Mouse (Mus musculus): ENCODE data around the gene Crym.

Gene Crym

DNA sequence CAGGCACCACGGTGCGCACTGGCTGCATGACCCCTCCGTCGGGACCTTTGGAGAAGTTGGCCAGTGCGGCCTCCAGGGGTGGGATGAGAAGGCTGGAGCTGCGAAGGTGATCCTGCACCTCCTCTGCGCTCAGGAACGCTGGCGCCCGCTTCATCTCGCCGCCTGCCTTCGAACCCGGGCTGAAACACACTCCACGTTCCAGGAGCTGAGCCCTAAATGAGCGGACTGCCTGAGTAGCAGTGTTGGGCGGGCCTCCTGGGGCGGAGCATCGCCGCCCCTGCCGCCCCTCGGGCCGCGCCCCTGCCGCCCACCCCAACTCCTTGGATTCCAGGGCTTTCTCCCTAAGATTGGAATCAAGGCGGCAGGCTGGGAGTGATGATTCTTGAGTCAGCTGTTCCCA, at the start of gene Crym:
TSS of gene Crym (minus strand) at position 341 of the 400 bp plus-strand sequence.
- DNase-seq (ENCODE audit: low read depth): no peak

DNA sequence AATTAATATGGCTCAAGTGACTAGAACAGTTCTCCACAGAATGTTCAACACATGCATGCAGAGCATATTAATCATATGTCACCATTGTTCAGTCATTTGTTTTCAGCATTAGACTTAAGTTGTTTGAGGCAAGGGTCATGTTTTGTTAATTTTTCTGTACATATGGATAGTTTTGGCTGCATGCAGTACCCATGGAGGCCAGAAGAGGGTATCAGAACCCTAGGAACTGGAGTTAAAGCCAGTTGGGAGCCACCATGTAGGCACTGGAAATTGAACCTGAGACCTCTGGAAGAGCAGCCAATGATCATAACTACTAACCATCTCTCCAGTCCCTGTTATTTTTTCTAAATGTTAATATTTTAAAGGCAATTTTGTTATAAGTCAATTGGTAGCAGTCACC, 39.2 kb upstream of the Crym start:
- DNase-seq (ENCODE audit: low read depth): no peak

DNA sequence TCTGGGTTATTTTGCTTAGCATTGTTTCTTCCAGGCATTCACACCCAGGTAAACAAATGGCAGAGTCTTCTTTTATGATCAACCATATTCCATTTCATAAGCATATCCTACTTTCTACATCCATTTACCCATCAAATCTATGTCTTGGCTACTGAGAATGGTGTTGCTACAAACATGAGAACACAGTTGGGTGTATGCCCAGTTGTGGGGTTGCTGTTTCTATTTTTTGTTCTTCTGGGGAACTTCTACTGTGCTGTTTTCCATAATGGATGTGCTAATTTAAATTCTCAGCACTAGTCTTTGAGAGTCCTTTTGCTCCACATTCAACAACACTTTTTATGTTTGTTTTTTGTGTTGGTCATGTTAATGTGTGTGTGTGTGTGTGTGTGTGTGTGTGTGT, 26.6 kb upstream of the Crym start:
- DNase-seq (ENCODE audit: low read depth): no peak

DNA sequence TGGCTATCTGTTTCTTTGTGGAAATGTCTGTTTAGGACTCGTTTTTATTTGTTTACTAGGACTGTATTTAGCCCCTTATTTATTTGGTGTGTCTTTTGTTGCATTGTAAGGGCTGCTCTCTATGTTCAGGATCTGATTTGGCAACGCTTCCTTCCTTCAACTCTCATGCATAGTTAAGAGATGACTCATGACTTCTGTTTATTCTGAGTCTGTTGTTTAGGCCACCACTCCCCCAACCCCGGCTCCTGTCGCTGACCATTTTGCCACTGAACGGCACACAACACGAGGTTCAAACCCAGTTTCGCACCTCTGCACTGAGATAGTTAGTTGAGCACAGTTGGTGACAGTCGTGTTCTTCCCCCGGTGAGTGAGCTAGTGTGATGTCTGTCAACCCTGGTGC, 4.1 kb upstream of the Crym start:
- no peak for DNase-seq (ENCODE audit: low read depth)

DNA sequence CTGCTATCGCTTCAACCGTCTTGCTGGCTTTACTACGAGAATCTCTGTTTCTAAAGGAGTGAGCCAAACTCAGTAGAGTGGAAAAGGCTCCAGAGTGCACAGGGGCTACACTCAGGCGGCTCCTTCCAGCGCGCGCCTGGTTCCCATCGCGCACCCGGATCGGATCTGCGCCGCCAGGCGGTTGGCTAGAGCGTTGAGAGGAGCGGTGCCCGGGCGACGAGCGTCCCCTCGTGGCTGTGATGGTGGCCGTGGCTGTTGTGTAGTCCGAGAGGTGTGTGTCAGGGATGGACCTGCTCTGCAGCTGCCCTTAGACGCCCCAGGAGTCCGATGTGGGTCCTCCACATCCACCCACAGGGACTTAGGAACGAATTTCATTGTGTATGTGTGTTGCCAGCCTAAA, 1.9 kb upstream of the Crym start, which contains the start of gene Abca14:
TSS of gene Abca14 (plus strand) at position 173 of the 400 bp plus-strand sequence.
- DNase-seq (ENCODE audit: low read depth): peak; percentile 18

DNA sequence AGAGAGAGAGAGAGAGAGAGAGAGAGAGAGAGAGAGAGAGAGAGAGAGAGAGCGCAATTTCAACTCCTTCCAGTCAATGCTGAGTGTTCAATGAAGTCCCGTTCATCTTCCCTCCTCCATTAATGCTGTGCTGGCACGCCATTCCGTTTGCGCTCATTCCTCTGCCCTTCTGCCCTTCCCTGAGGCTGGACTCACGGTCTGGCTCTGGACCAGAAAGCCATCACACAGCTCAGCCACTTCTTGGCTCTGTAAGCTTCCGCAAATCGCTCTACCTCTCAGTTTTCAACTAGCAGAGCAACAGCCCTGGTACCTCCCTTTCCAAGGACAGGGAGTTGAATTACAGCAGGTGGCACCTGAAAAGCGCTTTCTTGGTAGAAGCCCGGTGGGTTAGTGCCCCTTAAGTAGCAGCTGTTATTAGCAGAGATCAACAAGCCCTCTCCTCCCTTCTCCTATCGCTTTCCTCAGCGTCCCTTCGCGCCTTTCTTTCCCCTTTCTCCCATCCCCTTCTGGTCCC, 623 bp downstream of the Crym start:
- no peak for DNase-seq (ENCODE audit: low read depth)

DNA sequence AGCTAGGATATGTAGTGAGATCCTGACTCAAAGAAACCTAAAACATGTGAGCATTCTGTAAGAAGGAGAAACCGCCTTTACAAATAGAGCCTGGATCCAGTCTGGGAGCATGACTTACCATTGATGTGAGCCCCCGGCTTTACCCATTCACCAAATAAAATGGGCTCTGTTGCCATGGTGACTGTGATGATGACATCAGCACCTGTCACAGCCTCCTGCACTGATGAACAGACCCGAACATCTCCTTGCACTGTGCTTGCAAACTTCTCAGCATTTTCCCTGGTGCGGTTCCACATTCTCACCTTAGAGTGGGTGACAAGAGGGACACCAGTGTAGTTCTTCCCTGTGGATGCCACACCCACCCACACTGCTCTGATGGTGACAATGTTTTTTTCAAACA, 6.7 kb downstream of the Crym start:
- DNase-seq (ENCODE audit: low read depth): no peak

DNA sequence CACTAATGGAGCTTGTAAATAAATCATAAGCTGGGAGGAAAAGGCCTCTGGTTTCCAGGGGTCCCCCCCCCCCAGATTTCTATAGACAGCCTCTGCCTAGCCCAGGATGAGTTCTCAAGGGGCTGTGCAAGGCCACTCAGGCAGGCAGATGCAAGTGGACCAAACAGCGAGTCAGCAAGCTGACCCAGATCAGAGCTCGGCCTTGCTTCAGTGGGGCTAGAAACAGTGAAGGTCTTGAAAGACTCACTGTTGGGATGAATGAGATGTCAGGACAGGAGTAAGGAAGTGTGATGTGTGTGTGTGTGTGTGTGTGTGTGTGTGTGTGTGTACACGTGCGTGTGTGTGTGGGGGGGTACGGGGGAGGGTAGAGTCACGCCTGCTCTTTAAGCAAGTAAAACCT, 9.1 kb downstream of the Crym start:
- no peak for DNase-seq (ENCODE audit: low read depth)

DNA sequence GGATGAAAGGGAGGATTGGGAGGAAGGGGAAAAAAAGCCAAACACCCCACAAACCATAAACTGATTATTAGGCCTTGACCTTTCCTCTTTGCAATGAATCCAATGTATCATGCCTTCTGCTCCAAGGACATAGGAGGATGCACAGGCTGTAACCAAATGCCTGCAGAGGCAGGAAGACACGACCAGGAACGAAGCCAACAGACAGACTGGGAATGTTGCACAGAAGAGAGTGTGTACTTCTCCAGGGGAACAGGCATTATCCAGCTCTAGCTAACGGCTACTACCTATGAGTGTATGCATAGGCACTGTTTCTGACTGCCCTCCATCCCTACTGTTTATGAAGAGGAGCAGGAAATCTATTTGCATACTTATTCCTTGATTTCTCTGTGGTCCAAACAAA, 9.7 kb downstream of the Crym start:
- DNase-seq (ENCODE audit: low read depth): no peak

DNA sequence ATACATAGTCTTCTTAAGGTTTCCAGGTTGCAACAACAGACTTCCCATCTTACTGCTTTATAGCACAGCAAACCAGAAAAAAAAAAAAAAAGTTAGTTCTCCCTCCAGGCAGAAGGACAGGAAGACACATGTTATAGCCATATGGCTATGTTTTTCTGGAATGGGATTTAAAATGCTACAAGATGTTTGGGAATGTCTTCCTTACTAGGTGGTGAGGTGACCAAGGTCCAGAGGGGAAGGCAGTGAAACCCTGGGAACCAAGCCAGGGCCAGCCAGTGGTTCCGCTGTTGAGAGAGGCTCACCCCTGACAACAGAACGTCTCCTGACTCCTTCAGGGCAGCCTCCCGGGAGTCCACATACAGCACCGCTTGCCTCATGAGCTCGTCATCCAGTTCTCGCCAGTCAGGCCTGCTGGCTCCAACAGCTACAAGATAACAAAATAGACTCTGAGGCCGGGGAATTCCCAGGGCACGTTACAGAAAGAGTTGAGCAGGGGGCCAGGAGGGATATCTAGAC, 11.7 kb downstream of the Crym start:
- no peak for DNase-seq (ENCODE audit: low read depth)

DNA sequence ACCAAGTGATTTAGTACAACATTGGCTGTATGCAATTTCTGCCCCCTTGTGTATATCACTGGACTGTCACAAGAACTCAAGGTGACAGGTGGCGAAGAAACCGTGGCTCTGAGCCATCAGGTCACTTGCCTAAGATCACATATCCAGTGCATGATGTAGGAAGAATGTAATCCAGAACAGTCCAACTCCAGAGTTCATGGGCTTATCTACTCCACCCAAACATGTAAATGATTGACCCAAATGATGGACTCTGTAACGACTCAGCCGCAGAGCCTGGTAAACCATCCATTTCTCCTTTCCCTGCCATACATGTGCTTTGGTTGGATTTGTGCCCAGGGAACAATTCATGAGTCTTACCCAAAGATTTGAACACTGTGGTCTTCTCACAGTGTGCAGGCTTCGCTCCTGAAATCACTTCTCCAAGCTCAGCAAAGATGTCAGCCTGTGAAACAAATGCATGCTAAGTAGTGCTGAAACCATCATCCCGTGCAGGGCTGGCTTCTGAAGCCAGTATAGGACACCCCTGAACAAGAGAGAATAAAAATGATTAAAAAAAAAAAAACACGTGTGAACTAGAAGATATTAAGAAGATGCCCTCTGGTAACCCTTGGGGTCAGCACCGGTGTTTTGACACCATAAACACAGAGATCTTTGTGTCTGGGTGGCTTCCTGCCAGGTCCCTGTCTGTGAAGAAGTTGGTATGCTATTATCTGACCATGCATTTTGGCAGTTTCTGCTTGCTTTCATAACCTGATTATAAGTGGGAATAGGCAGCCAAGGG, 12.4 kb downstream of the Crym start:
- no peak for DNase-seq (ENCODE audit: low read depth)

DNA sequence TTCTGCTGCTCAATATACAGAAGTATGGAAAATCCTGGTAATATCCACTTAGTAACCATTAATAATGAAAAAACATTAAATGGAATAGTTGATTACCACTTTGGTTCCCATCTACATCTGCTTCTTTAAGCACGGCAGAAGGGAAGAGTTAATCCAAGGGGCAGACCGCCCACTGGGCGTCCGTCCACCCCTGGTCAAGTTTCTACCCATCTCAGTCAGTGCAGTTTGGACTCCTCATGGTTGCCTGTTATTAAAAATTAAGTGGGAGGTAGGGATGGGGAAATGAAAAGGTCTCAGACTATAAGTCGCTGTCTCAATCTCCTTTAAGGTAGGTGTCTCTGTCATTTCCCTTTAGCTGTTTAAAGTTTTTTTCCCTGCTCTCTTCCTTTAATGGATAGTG, 13.0 kb downstream of the Crym start:
- no peak for DNase-seq (ENCODE audit: low read depth)

DNA sequence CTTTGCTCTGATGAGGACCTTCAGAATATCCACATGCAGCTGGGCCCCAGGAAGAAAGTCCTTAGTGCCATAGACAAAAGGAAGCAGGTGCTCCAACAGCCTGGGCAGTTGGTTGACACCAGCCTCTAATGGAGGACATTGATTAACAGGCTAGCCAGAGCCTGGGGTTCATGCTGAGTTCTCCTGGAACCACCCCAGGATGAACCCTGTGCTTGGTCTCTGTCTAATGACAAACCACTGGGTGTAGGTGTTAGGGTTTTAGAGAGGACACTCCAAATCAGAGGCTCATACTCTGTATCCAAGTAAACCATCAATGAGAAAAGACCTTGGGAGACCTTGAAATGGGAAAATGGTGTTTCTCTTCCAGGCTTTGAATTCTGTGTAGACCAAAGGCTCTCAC, 19.0 kb downstream of the Crym start:
- no peak for DNase-seq (ENCODE audit: low read depth)

DNA sequence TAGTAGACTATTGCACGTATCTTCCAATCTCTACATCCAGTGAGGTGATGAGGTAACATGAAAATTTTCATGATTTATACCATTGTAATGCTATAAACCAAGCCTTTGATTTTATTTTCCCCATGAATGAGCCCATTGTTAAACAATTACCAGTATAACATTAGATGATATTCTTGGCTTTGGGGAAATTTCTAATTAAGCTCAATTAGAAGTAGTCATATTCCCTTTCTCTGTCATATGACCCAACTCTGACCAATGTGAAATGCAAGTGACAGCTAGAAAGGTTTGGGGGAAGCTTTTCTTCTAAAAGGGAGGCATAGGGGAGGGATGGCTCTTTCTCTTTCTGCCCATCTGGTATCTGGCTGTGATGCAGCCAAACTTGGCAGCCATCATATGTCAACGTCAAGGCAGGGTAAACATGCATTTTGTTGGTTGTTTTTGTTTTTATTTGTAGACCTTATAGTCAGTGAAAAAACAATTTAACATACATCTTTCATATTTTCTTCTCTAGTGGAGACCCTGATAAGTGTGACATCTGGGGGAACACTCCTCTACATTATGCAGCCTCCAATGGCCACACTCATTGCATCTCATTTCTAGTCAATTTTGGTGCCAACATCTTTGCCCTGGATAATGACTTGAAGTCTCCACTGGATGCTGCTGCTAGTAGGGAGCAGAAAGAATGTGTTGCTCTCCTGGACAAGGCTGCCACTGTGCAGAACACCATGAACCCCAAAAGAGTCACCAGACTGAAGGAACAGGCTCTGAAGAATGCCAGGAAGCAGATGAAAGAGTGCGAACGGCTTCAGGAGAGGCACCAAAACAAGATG, 20.3 kb downstream of the Crym start:
- DNase-seq (ENCODE audit: low read depth): no peak

DNA sequence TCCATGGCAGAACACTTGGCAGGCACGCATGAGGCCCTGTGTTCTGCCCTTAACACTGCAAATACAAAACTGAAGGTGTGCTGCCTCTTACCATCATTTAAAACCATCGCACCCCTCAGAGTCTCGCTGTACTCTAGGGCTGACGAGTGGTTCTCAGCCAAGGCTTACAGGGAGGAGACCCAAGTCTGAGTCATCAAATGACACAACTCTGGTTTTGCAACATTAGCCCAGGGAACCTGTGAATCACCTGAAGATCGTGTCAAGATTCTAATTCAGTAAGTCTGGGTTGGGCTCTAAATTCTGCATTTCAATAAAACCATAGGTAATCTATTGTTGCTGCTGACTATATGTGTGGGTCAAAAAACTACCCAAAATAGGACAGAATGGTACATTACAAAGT, 21.4 kb downstream of the Crym start:
- DNase-seq (ENCODE audit: low read depth): no peak

DNA sequence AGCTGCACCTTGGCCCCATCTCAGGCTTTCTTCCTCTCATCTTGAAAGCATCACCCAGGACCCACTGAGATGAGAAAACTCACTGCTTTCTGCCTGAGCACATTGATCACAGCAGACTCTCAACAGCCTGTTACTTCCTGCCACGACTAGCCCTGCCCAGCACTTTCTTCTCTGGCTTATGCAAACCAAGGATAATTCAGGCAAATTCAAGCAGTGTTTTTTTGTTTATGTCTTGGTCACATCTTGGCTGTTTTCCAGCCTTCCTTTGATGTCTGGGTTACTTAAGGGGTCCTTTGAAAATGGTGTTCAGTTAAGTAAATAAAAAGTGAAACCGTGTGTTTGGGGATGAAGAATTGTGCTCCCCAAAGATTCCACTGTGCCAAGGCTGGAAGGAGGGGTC, 23.0 kb downstream of the Crym start:
- no peak for DNase-seq (ENCODE audit: low read depth)

DNA sequence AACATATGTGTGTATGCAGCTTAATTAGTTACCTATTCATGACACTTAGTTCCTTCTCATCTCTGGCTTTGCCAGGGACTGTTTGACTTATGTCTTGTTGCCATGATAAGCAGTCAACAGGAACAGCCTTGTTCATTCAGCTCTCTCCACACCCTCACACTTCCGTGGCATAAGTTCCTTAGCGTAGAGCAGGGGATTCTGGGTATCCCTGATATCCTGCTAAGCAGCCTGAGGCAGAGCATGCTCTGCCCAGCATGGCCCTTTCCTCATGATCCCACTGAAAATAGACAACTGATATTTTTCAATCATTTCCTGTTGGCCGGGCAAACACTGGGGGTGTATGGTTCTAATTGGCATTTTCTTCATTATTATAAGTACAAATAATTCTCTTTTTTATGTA, 24.3 kb downstream of the Crym start:
- DNase-seq (ENCODE audit: low read depth): no peak

DNA sequence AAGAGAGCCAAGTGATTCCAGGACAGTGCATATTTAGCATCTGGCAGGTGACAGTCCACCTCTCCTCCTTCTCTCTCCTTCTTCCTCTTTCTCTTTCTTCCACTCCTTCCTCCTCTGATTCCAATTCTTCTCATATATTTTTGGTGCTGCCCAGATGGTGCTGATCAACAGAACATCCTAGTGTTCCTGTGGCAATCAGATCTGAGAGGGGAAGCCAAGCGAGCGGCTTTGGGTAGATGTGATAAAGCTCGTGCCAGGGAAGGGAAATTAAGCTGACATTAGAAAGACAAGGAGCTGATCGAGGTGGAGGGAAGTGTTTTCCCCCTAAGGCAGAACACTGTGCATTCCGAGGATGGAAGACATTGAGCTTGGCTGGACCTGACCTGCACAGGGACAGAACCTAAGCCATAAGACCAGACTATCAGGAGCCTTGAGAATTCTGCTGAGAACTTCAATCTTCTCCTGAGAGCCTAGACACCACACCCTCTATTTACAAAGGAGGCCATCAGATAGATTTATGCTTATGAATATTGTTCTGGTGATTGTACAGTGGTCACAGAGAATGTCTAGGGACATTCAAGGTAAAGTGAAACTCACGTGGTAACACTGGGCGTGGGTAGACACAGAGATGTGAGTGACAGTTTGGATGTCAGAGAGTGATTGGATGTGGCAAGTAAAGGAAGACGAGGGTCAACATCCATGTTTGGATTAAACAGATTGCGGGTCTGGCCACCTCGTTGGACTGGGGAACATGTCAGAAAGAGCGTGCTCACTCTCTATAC, 27.0 kb downstream of the Crym start:
- DNase-seq (ENCODE audit: low read depth): no peak

DNA sequence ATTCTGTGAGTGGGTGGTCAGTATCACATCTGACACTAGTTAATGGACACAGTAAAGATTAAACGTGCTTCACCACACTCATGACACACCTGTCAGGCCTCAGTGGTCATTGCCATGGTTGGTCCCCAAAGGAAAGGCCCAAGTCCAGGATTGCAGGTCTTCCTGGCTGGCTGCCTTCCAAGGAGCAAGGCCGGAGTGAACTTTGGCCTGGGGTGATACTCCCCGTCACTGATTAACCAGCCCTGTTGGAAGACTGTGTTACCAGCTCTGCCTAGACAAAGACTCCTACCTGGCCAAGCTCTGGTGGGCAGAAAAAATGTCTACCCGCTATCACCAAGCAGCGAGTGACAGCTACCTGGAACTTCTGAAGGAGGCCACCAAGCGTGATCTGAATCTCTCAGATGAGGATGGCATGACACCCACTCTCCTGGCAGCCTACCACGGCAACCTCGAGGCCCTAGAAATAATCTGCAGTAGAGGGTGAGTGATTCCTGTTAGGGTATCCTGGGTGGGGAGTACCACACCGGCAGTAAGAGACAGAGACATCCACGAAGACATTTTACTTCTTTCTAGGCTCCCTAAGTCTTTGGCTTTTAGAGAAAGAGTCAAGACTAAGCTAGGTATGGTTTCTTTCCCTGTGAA, 28.2 kb downstream of the Crym start, which contains the start of gene Anks4b:
TSS of gene Anks4b (plus strand) at position 256 of the 642 bp plus-strand sequence.
- no peak for DNase-seq (ENCODE audit: low read depth)

DNA sequence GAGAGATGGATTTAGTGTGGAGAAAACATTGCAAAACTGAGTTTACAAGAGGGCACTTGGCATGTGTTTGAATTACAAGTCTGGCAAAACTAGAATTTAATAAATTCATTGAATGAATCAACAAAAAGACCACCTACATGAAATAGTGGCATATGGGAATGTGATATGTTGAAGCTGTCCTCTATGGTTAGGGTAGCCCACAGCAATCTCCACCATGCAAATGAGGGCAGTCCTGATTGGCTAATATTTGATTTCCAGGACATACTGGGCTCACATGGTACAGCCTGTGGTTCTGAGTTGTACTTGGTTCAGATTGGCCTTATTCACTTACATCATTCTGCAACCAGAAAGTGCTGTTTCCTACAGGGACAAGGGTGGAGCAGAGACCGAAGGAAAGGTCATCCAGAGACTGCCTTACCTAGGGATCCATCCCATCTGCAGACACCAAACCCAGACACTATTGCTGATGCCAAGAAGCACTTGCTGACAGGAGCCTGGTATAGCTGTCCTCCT, 29.7 kb downstream of the Crym start:
- no peak for DNase-seq (ENCODE audit: low read depth)

DNA sequence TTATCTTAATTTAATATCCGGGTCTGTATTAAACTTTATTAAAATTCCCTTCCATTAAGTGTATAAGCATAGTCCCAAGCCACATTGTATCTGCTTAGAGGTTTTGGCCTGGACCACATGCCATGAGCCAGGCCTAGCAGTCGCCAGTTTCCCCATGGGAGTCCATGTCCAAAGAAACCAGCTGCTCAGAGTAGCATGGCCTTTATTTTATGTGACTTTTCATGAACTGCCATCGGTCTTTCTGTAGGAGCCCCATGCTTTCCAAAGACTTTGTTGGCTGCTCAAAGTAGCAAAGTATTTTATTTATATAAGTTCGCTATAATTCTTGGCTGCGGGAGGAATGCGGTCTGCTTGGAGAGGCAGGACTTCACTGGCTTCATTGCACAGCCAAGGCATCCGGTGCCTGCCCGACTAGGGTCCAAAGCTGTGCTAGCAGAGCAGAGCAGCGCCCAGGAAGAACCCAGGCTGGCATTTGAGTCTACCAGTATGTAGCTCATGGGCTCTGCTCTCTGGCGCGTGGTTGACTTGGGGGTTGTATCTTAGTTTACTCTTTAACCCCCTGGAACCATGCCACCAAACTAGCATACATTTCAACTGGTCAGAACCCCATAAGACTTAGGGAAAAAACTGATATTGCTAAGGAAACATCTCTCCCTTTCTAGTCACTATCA, 38.2 kb downstream of the Crym start:
- no peak for DNase-seq (ENCODE audit: low read depth)
